Mouse (Mus musculus): ENCODE measurements around the gene Kcnq1.

Kcnq1 gene

DNA sequence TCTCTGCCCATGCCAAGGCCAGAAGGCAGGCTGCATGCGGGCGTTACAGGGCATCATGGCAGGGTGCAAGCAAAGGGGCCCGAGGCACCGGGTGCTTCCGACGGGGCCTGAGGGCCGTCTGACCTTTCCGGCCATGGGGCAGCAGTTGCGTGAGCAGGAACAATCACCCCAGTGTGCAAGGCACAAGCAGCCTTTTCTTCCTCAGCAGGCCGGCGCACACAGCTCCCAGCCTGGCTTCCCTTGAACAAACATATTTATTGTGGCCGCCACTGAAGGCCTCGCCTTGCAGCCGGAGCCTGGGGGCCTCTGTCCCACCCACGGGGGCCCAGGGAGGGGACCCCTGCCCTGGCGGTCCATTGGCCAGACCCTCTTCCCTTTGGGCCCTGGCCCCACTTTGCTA, 218.9 kb downstream of the Kcnq1 start:
- no peak for DNase-seq (ENCODE audit: low spot score)

DNA sequence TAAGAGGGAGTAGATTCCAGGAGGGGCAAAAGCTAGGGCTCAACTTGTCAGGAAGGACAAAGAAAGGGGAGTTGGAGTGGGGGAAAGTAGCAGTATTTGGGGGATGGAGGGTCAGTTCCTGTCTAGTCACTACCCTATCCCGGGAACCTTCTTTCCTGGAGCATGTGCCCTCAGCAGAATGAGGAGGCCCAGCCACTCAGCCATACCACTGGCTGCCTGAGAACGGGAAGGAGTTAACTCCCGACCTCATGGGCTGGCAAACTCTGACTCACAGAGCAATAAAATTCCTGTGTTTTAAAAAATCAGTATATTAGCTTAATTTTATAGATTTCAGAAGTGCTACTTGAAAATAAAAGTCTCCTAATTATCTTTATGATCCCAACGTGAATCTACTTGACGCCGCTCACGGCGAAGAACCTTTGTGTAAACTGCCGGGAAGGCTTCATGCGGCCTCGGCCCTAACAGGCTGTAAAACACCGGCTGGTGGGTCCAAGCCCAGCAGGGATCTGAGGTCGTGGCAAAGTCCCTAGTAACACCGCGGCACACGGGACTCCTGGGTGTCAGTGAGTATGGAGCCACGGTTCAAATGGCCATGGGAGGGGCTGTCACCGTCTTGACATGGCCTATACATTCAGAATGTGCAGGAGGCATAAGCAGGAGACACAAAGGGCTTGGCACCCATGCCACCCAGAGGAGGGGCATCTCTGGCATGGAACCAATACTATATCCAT, 222.2 kb downstream of the Kcnq1 start:
- DNase-seq (ENCODE audit: low spot score): no peak

DNA sequence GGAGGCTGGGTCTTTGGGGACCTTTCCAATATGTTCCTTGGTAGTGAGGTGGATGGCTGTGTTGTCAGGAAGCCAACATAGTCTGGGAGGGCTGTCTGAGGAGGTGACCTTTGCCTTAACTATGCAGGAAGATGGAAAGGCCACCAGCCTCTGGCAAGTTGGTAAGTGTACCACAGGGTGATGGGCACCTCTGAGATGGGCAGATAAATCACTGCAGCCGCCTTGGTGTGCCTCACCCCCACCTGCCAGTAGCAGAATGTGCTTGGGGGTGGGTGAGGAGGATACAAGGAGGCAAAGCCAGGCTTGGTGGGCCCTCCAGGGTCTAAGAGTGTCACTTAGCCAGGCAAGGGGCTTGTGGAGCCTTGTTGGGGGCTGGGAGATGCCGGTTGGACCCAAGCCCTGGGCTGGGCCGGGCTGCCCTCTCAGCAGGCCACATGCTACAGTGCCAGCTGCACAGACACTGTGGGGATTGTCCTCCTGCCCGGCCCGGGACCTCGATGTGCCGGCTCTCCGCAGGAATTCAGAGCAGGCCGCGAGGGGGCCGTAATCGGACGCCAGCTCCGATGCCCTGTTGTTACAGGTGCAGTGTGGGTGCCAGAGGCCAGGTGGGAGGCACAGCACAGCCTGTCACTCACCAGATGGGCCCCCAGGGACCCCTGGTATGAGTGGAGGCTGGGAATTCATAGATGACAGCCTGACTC, 223.1 kb downstream of the Kcnq1 start:
- no peak for DNase-seq (ENCODE audit: low spot score)

DNA sequence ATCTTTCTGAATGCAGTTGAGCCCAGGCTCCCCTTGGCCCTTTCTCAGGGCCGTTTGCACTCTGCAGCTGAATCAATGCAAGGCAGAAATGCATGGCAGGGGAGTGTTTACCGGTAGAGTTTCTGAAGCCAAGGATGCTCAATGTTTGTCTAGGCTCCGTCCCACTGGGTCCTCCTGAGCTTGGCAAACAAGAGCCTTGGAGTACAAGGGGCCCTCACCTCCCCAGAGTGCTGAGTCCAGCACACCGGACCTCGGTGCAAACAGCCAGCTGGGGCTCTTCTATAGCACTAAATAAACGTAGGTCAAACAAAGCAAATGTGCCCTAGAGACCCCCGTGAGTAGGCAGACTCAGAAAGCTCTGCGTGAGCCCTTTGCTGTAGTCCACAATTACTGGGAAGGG, 226.9 kb downstream of the Kcnq1 start:
- DNase-seq (ENCODE audit: low spot score): no peak

DNA sequence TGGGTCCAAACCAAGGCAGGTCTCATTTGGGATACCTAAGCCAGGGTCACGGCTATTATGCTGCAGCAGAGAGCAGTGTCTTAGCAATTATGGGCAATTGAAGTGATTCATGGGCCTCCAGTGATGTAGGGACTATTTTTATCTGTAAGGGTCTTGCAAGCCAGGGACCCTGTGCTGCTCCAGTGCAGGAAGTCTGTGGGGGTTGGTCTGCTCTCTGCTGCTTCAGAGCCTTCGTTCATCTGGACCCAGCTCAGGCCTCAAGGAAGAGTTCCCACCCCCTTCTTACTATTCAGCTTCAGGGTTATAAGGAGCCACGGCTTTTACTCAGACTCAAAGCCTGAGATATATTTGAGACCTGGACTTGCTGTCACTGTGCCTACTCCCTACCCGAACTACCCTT, 227.4 kb downstream of the Kcnq1 start:
- no peak for DNase-seq (ENCODE audit: low spot score)

DNA sequence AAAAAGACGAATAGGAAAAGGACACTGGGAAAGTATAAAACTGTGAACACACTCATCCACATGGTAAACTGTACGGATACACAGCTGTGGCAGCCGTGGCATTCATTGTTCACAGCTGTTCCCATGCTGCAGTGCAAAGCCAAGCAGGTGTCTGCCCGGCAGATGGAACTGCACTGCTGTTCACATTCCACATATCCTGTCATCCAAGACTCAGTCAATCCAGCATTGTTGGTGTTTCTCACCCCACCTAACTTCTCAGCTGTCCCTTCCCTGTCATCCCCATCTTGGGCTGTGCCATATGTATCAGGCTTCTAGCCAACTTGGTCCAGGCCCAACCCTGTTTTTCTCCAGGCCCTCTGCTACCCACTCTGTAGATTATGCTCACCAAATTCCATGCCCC, 232.5 kb downstream of the Kcnq1 start:
- no peak for DNase-seq (ENCODE audit: low spot score)

DNA sequence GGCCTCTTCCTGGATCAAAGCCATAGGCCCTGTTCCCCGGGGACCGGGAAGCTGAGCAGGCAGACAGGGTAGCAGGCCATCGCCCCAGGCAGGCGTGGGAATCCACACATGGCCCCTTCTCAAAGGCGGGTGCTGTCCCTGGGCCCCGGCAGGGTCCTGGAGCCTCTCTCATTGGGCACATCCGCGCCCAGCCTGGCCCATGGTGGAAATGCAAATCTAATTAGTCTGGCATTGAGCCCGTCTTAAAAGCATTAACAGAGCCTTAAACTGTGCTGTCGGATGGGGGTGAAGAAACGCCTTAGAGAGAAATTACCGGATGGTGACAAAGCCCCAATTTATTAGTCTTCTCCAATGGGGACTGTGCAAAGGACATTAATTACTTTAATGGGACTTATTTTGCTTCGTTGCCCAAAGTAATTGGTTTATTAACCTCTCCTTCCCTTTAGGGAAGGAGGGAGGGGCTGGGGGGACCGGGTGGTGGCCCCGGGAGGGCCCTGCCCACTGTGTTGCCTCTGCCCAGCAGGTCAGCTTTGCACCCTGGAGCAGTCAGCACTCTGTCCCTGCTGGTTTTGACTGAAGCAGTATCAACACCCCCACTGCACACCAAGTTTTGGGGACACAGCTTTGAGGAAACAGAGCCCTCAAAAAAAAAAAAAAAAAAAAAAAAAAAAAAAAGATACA, 234.6 kb downstream of the Kcnq1 start:
- DNase-seq (ENCODE audit: low spot score): no peak

DNA sequence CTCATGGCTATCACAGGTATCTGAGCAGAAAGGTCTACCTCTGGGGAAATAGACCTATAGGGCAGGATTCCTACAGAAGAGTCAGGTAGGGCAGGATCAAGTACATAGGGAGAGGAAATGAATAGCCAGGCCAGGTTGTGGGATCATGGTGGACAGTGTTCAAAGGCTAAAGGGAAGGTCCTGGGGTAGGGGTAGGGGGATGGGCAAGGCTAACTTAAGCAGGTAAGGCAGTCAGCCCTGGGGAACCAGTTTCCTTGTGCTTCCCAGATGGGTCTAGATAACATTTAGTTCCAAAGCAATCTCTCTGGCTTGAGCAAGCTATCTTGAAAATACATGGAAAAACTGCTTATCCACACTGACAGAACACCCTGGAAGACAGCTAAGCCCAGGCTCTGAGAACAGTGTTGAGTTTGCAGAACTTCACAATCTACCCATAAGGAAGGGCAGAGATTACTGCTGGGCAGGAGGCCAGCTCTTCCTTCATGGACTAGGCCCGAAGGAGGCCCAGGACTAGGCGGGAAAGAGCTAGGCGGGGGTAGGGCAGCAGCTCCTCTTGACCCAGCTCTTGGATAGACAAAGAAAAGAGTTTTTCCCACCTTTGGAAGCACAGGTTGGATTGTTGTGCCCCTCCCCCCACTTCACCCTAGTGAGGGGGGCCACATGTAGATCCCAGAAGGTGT, 235.3 kb downstream of the Kcnq1 start:
- no peak for DNase-seq (ENCODE audit: low spot score)

DNA sequence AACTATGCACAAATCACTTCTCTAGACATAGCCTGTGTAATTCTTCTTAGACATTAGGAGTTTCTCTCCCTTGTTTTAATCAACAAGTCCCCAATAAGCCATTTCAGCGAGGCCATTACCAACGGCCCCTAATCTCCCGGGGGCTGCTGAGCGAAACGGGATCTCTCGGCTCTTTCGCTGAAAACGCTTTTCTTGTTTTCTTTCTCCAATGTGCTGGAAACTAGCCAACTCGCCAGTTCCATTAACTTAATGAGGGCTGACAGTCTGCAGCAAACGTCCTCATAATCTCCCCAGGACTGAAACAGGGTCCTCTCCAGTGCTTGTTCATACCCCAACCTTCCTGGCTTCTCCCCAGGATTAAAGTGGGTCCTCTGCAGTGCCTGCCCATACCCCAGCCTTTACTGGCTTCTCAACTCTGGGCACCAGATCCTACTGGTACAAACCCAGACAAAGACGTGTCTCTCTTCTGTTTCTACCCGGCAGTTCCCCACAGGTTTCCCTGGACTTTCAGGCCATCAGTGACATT, 237.7 kb downstream of the Kcnq1 start:
- DNase-seq (ENCODE audit: low spot score): no peak

DNA sequence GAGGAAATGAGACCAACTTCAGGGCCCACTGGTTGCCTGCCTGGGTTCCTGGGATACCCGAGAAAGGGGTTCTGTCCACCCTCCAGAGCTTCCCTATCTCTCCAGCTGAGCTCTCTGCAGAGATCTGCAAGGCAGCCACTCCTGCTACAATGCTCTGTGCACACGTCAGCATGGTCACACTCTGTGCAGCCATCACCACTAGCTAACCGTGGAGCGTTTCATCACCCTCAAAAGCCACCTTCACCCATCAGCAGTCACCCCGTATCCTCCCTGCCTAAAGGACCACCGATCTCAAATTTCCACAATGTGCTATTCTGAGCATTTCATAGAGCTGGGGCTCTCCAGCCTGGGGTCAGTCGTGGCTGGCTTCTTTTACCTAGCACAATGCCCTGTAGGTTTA, 243.1 kb downstream of the Kcnq1 start:
- no peak for DNase-seq (ENCODE audit: low spot score)

DNA sequence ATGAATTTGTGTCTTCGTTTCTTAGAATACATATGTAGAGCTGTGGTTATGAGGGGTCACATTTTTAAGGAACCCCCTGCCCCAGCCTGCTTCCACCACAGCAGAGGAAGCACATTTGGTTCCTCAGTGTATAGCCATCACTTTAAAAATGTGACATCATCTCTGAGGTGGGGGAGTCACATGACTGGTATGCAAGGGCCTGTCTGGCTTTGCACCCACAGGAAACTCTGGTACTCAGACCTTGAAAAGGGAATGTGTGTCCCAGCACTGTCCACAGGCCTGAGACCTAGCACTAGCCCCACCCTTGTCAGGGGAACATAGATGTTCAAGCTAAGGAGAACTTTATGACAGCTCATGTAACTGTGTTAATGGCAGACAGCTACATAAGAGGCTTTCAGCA, 243.7 kb downstream of the Kcnq1 start:
- no peak for DNase-seq (ENCODE audit: low spot score)

DNA sequence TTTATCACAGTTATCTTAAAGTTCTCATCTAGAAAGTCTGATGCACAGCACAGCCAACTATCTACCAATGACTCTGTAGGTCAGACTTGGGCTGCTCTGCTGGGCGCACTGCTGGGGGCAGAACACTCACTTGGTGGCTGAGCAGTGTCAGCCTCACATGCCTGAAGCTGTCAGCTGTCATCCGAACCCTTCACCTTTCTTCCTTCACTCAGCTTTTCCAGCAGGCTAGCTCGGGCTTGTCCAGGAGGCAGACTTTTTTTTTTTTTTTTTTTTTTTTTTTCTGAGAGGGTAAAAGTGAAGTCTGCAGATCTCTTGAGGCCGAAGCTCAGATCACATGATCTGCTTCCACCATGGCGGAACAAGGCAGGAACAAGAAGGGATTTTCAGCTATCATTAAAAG, 249.7 kb downstream of the Kcnq1 start:
- no peak for DNase-seq (ENCODE audit: low spot score)

DNA sequence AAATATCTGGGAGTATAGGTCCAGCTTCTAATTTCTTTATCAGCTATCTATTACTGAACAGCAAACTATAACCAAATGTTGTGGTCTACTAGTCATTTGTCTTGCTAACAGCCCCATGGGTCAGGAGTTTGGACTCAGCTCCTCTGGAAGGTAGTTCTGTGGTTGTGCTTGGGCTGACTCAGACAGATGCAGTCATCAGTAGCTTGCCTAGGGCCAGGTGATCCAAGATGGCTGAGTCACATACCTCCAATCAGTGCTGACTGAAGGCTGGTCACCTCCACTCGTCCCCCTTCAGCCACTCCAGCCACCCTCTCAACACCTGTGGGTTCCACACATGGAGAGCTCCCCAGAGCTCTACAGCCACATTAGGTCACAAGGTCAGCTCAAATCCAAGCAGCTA, 250.9 kb downstream of the Kcnq1 start:
- DNase-seq (ENCODE audit: low spot score): no peak

DNA sequence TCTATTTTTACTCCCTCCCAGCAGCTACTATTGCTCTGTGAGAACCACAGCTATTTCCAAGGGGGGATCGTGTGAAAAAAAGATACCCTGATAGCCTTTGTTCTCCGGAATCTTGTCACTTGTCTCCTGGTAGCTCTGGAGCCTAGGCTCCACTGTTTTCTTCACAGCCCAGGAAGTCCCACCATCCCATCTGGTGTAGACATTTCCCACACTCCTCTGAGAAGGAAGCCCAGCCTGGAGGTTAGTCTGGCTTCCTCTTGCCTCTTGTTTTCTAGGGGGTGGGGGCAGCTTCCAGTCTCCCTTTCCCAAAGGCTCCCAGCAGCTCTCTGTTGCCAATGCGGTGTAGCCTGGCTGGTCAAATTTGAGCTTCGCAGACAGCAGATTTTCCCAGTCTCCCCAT, 251.7 kb downstream of the Kcnq1 start:
- no peak for DNase-seq (ENCODE audit: low spot score)

DNA sequence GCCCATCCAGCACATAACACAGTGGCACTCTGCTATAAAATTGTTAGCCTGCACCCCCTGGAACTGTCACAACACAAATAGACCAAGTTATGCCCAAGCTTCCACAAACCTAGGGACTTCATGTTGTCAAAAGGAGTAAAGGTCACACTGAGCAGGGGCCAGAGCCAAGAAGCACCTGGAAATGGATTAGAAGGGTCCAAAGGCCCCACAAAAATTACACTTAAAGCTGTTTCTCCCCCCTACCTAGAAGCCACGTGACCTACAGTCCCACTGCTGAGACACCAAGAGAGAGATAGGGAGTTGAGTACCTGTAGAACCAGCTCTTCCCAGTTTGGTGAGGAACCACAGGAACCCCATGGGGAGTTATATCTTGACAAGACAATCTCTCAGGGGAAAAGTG, 253.6 kb downstream of the Kcnq1 start:
- DNase-seq (ENCODE audit: low spot score): no peak

DNA sequence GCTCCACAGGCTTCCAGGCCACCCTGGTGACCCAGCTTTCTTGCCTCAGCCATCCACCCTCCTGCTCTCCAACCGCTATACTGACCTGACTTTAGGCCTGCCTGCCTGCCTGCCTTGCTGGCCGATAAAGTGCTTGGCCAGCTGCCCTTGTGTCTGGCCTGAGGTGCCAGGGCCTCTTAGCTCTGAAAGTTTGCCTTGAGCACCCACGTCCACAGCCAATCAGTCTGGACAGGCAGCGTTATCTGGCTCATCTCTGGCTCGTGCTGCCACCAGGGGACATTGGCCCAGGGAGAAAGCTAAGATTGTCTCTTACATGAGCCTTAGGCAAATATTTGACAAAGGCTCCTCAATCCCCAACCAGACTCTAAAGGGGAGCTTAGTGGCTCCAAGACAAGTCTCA, 254.6 kb downstream of the Kcnq1 start:
- DNase-seq (ENCODE audit: low spot score): no peak

DNA sequence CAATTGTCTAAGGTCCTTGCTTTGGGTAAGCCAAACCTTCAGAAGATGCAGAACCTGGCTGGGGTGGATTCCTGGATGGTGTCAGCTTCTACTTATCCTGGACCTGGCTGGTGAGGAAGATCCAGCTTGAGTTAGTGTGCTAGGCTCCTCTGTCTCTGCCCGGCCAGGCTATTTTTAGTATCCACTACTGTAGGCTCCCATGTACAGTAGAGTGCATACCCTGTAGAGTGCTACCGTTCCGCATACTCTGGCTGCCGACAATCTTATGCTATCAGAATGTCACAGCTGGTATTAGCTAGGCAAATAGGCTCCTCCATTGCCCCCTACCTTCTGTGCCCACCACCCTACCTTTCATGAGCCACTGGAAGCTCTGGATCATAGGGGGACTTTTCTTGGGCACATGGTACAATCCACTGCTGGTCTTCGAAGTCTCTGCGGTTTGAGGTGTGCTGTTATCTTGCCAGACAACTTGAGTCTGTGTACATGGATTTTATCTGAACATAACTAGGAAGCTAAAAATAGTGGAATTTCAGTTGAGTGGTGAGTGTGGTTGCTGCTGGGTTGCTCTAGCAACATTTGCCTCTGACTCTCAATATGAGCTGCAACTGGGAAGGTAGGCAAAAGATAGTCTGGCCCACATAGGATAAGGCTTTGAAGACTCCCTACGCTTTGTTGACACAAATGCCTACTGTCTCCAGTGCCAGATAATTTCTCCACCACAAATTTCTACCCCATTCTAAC, 258.1 kb downstream of the Kcnq1 start:
- no peak for DNase-seq (ENCODE audit: low spot score)

DNA sequence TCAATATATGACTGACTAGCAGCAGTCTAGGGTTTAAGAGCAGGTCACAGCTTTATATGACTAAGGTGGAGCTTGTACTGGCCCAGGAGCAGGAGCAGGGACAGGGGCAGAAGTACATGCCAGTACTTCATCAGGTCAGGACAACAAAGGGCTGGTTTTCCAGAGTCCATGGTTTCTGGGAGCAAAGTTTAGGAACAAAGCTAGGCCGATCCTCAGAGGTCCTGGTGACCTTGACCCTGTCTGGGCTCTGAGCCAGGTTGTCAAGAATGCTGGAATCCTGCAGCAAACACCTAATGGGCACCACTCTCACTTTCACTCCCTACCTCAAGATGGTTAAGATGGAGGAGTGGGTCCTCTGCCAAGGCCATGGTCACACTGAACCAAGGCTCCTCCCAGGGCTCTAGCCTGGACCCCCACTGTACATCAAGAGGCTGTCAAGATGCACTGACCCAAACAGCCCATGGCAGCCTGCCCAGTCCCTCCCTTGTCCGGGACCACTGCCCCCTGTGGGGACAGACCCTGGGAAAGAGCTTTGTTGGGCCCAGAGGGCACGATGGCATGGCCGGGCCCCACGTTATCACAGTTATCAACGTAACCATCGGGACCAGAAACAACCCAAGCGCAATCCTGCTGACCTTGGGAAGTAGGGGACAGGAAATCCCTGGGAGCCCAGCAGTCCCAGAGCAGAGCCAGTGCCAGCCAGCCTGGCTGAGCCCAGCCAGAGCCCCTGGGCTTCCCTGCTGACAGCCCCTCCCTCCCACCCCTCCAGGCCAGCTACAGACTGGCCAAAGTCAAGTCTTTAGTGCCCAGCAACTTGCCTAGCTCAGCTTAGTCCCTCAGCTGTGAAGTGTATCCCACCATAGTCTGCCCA, 259.0 kb downstream of the Kcnq1 start:
- DNase-seq (ENCODE audit: low spot score): no peak

DNA sequence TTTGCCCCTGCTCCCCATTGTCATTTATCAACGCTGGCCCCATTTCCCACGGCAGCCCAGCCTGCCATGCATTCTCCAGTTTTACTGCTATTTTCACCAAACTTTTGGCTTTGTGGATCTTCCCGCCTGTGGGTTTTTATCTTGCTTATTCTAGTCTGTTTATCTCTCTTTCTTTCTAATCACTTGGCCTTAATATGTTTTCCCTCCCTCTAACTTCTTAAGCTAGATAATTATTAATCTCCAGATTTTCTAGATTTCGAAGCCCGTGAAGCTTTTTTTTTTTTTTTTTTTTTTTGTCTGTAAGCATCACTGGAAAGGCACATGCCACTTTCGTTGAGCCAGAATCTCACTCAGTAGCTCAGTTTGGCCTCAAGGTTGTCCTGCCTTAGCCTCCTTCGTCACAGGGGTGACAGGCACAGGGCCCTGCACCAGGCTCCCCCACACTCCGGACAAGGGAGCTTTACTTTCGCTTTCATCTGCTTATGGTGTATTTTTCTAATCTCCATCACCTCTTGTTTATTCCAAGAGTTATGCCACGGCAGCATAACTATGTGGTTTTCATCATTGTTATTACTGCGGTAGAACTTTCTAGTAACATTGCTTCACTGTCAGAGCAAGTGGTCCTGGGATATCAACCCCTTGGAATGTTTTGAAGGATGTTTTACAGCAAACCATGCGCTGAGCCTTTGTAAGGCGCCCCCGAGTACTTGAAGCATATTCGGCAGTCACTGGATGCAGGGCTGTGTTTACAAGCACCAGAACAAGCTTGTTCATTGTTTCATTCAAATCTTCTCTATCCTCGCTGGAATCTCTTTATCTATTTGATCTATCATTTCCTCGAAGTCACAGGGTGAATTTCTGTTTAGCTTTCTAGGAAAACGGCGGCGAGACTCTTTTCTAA, 261.5 kb downstream of the Kcnq1 start:
- DNase-seq (ENCODE audit: low spot score): no peak

DNA sequence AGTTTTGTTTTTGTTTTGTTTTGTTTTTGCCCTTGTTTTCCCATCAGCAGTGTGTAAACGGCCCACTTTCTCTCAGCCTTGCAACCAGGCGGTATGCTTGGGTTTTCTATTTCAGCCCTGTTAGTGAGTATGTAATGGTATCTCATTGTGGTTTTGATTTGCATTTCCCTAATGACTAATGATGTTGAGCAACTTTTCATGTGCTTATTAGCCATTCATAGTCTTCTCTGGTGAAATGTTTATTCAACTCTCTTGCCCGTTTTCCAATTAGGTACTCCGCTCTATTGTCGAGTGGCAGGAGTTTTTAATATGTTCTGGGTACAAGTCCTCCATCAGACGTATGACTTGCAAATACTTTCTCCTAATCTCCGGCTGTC, 262.1 kb downstream of the Kcnq1 start:
- no peak for DNase-seq (ENCODE audit: low spot score)
